Mouse (Mus musculus) neural tube, embryonic 12.5 days (tissue): ENCODE data around the gene Adgra3. TPM values are rescaled to one million over a fixed set of nuclear protein-coding genes. Genes with fewer than 3 reads are reported as not detected.

Experiments used
- ATAC-seq: fragments of 200-750 bp; cut with Nextera tagmentation; 2 replicates; pipeline ENCODE4 v1.8.0; 2017; ENCODE audit warnings: low read depth, mild to moderate bottlenecking, moderate TSS enrichment, moderate library complexity; ENCODE audit not compliant: low FRiP score
- H3K27ac ChIP-seq: fragments of 300-500 bp; sonication (generic); 2 replicates; pipeline ENCODE4 v1.5.1; 2016
- H3K27me3 ChIP-seq: fragments of 300-500 bp; sonication (generic); replicated peaks from 2 replicates; pipeline ENCODE4 v1.6.1; 2016; ENCODE audit warnings: mild to moderate bottlenecking
- H3K36me3 ChIP-seq: fragments of 300-500 bp; sonication (generic); 2 replicates; pipeline ENCODE4 v1.6.1; 2016; ENCODE audit warnings: mild to moderate bottlenecking
- H3K4me1 ChIP-seq: fragments of 300-500 bp; sonication (generic); 2 replicates; pipeline ENCODE4 v1.6.1; 2016
- H3K4me2 ChIP-seq: fragments of 300-500 bp; sonication (generic); replicated peaks from 2 replicates; pipeline ENCODE4 v1.6.1; 2016; ENCODE audit warnings: mild to moderate bottlenecking
- H3K4me3 ChIP-seq: fragments of 300-500 bp; sonication (generic); 2 replicates; pipeline ENCODE4 v1.5.1; 2016
- H3K9ac ChIP-seq: fragments of 300-500 bp; sonication (generic); 2 replicates; pipeline ENCODE4 v1.6.1; 2016; ENCODE audit warnings: mild to moderate bottlenecking
- H3K9me3 ChIP-seq: fragments of 300-500 bp; sonication (generic); 2 replicates; pipeline ENCODE4 v1.6.1; 2016; ENCODE audit warnings: mild to moderate bottlenecking
- WGBS: fragments of 180-500 bp; shearing (Covaris S2); methylation state at CpG from one replicate; pipeline ENCODE4 v1.1.7; 2016; 5-methylcytosine and 5-hydroxymethylcytosine counted together
- polyA plus RNA-seq: library from polyadenylated mRNA; unstranded; fragments of >200 nt; fragmentation: Nextera tagmentation; extraction: Ambion mirVana; gene quantifications from 2 replicates; pipeline ENCODE4 v1.2.1, GENCODE M21; 2016

Adgra3 gene
- 38.3 and 45.4 TPM in 2 replicates for polyA plus RNA-seq

GRCm38 (mm10) chr5:50058421-50059286 lies at the start of gene Adgra3:
TSS of gene Adgra3 (minus strand) at chr5:50059006.
- ATAC-seq = peak; percentile 84
- H3K4me1 ChIP-seq = peaks cover 18% of the 10 kb centered on the region
- peak within 1 kb of the TSS; percentile 98 for H3K9ac ChIP-seq
- no peaks in the 10 kb centered on the region for H3K36me3 ChIP-seq
- WGBS = under 1% methylated on average over 93 of the region's 113 CpGs
- peak within 1 kb of the TSS; percentile 64 for H3K4me2 ChIP-seq
- peak within 1 kb of the TSS; percentile 74; the same call in 1 of the 2 replicates for H3K27ac ChIP-seq
- no peaks in the 10 kb centered on the region for H3K27me3 ChIP-seq
- H3K9me3 ChIP-seq = no peaks in the 10 kb centered on the region
- peak within 1 kb of the TSS; percentile 97 for H3K4me3 ChIP-seq

GRCm38 (mm10) chr5:50083441-50083840 lies 24.6 kb upstream of the Adgra3 start:
- Histone ChIP-seq H3K4me3 (no peak overlapping the region), H3K9me3 (no peaks in the 10 kb centered on the region), H3K36me3 (no peaks in the 10 kb centered on the region), H3K4me1 (no peaks in the 10 kb centered on the region), H3K4me2 (no peak overlapping the region), H3K27ac (no peak overlapping the region), H3K9ac (no peak overlapping the region), H3K27me3 (no peaks in the 10 kb centered on the region)
- WGBS = 88% methylated on average over 1 of the region's 1 CpGs
- no peak for ATAC-seq

GRCm38 (mm10) chr5:50074245-50074644 lies 15.4 kb upstream of the Adgra3 start:
- H3K4me1 ChIP-seq = no peaks in the 10 kb centered on the region
- H3K9me3 ChIP-seq = no peaks in the 10 kb centered on the region
- no peak overlapping the region for H3K4me3 ChIP-seq
- H3K4me2 ChIP-seq = no peak overlapping the region
- H3K27me3 ChIP-seq = no peaks in the 10 kb centered on the region
- no peak for ATAC-seq
- H3K9ac ChIP-seq = no peak overlapping the region
- no peaks in the 10 kb centered on the region for H3K36me3 ChIP-seq
- no peak overlapping the region for H3K27ac ChIP-seq

DNA sequence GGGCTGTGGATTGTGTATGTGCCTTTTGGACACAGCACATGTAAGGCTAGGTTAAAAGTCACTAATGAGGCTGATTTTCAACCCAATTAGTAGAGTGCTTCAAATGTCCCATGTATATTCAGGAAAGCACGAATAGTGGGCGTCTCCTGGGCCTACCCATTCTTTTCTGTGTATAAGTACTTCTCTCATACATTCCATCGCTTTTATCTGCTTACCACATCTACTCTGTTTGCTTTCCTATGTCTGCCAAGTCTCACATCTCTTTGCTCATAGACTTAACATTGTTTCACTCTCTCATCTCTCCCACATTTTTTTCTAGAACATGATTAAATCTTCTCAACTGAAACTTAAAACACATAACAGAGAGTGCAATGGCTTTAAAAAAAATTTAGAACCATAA lies 5.4 kb upstream of the Adgra3 start:
- H3K4me3 ChIP-seq = no peak overlapping the region
- H3K27me3 ChIP-seq = no peaks in the 10 kb centered on the region
- H3K9me3 ChIP-seq = no peaks in the 10 kb centered on the region
- WGBS = 88% methylated on average over 3 of the region's 3 CpGs
- no peaks in the 10 kb centered on the region for H3K4me1 ChIP-seq
- no peaks in the 10 kb centered on the region for H3K36me3 ChIP-seq
- H3K4me2 ChIP-seq = no peak overlapping the region
- no peak for ATAC-seq
- no peak overlapping the region for H3K9ac ChIP-seq
- no peak overlapping the region for H3K27ac ChIP-seq

GRCm38 (mm10) chr5:50059586-50059985 lies 780 bp upstream of the Adgra3 start:
- WGBS = 92% methylated on average over 7 of the region's 7 CpGs
- no peak overlapping the region for H3K27ac ChIP-seq
- no peak for ATAC-seq
- peak overlapping the region; percentile 64 for H3K4me2 ChIP-seq
- H3K4me1 ChIP-seq = peaks cover 18% of the 10 kb centered on the region
- no peaks in the 10 kb centered on the region for H3K9me3 ChIP-seq
- H3K4me3 ChIP-seq = no peak overlapping the region
- H3K36me3 ChIP-seq = no peaks in the 10 kb centered on the region
- H3K9ac ChIP-seq = no peak overlapping the region
- no peaks in the 10 kb centered on the region for H3K27me3 ChIP-seq

DNA sequence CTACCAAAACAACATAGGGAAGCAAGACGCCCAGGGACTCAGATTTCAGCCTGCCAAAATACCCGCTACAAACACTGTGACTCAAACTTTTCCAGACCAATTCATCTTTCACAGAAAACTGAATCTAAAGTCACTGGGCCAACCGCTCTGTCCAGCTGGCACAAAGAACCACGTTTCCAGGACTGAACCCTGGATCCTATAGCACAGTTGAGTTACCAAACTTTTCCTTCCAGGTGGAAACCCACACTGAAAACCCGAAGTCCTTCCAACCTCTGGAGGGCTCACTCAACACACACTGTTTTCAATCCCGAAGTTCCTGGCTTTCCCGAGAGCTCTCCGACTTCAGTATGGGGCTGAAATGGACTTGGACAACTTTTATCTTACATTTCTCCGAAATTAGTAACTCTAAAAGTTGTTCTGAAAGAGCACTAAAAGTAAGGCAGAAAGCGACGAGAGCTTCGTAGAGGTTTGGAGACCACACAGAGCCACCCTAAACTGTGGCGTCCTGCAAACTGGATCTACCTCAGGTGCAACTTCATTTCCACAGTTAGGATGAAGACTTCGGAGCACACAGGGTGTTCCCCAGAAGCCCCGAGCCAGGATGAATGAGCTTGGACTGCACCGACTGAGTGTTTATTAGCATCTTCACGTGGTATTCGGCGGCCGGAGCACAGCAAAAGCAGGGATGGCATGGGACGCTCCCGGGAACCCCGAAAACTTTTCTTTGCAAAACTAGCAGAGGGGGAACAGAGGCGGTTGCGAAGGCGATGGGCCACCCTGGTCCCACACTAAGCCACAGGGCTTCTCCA lies 990 bp downstream of the Adgra3 start:
- H3K4me2 ChIP-seq = peak overlapping the region; percentile 64
- H3K27me3 ChIP-seq = no peaks in the 10 kb centered on the region
- no peaks in the 10 kb centered on the region for H3K36me3 ChIP-seq
- H3K9ac ChIP-seq = peak overlapping the region; percentile 98
- 0 out of 2 replicates have a peak overlapping the region, but pooled peaks have one; percentile 74 for H3K27ac ChIP-seq
- peak; percentile 63 for ATAC-seq
- H3K4me1 ChIP-seq = peaks cover 18% of the 10 kb centered on the region
- 1% methylated on average over 26 of the region's 26 CpGs for WGBS
- H3K9me3 ChIP-seq = no peaks in the 10 kb centered on the region
- peak overlapping the region; percentile 97 for H3K4me3 ChIP-seq

DNA sequence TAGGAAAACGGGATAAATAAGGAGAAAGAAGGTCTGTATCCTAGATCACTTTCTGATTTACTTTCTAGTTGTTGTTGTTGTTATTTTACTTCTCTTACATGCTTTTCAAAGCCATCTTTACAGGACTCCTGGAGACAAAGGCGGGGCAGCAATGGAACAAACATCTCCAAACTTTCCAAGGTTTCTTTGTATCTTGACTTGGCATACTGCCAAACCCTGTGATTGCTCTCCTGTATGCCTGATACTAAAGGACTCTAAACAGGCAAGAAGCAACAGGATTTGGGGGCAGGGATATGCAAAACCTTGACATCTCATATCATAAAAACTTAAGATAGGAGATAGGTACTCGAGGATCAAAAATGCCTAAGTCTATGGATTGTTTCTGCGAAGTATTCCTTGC lies 6.3 kb downstream of the Adgra3 start:
- H3K4me2 ChIP-seq = no peak overlapping the region
- H3K27ac ChIP-seq = no peak overlapping the region
- 68% methylated on average over 4 of the region's 4 CpGs for WGBS
- no peaks in the 10 kb centered on the region for H3K27me3 ChIP-seq
- H3K36me3 ChIP-seq = no peaks in the 10 kb centered on the region
- no peaks in the 10 kb centered on the region for H3K9me3 ChIP-seq
- H3K4me3 ChIP-seq = no peak overlapping the region
- peak; percentile 36; the same call in 1 of the 2 replicates for ATAC-seq
- H3K4me1 ChIP-seq = peaks cover 43% of the 10 kb centered on the region
- no peak overlapping the region for H3K9ac ChIP-seq

GRCm38 (mm10) chr5:50050668-50051425 lies 8.0 kb downstream of the Adgra3 start:
- H3K27me3 ChIP-seq = no peaks in the 10 kb centered on the region
- no peak for ATAC-seq
- no peak overlapping the region for H3K4me3 ChIP-seq
- 55% methylated on average over 21 of the region's 21 CpGs for whole genome bisulfite sequencing
- H3K27ac ChIP-seq = no peak overlapping the region
- no peak overlapping the region for H3K9ac ChIP-seq
- no peak overlapping the region for H3K4me2 ChIP-seq
- H3K4me1 ChIP-seq = peaks cover 30% of the 10 kb centered on the region
- H3K9me3 ChIP-seq = no peaks in the 10 kb centered on the region
- H3K36me3 ChIP-seq = no peaks in the 10 kb centered on the region

DNA sequence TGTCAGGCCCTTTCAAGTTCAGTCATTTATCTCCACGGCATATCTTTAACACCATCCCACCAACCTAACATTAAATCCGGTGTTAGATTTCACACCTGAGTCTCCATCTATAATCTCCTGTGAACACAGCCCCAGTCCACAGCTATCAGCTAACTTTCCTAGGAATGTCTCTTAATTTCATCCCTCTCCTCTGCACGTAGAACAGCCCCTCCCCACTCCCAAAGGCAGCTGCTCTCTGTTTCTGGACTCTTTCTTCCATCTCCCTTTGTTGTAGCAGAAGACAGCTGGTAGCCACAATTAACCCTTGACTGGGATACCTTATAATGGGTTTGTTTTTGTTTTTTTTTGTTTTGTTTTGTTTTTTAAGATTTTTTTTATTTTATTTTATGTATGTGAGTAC lies 8.8 kb downstream of the Adgra3 start:
- H3K9me3 ChIP-seq = no peaks in the 10 kb centered on the region
- WGBS = 28% methylated on average over 3 of the region's 3 CpGs
- no peak overlapping the region for H3K27ac ChIP-seq
- no peak overlapping the region for H3K4me3 ChIP-seq
- no peaks in the 10 kb centered on the region for H3K36me3 ChIP-seq
- H3K27me3 ChIP-seq = no peaks in the 10 kb centered on the region
- H3K9ac ChIP-seq = no peak overlapping the region
- peak; percentile 54 for ATAC-seq
- H3K4me2 ChIP-seq = no peak overlapping the region
- H3K4me1 ChIP-seq = peaks cover 28% of the 10 kb centered on the region

DNA sequence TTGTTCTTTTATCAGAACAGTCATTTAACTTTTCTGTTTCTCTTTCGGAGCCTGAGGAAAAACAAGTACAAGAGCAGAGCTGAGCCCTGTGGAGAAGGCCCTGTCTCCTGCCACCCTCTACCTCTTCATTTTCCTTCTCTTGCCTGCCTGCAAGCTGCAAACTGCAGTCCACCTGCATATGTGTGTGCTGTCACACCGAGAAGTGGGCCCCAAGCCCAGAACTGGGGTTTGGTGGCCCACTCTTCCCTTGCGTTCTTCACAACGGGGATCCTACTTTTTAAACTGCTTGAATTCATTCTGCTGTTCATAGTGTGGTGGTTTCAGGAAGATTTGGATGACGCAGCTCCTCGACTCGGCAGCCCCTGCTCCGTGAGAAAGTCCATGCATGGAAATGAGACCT lies 9.3 kb downstream of the Adgra3 start:
- no peak overlapping the region for H3K9ac ChIP-seq
- no peaks in the 10 kb centered on the region for H3K9me3 ChIP-seq
- no peak overlapping the region for H3K4me3 ChIP-seq
- H3K27me3 ChIP-seq = no peaks in the 10 kb centered on the region
- H3K27ac ChIP-seq = no peak overlapping the region
- no peak for ATAC-seq
- WGBS = 53% methylated on average over 8 of the region's 8 CpGs
- H3K4me1 ChIP-seq = peaks cover 28% of the 10 kb centered on the region
- no peaks in the 10 kb centered on the region for H3K36me3 ChIP-seq
- H3K4me2 ChIP-seq = no peak overlapping the region

- no peak overlapping the region for H3K9ac ChIP-seq
- no peaks in the 10 kb centered on the region for H3K9me3 ChIP-seq
- no peak overlapping the region for H3K4me2 ChIP-seq
- no peak overlapping the region for H3K27ac ChIP-seq
- H3K27me3 ChIP-seq = no peaks in the 10 kb centered on the region
- no peak overlapping the region for H3K4me3 ChIP-seq
- ATAC-seq = no peak
- WGBS = 75% methylated on average over 7 of the region's 7 CpGs
- H3K4me1 ChIP-seq = peaks cover 28% of the 10 kb centered on the region
- H3K36me3 ChIP-seq = no peaks in the 10 kb centered on the region
These were observed 9.8 kb downstream of the Adgra3 start for GRCm38 (mm10) chr5:50048960-50049359.
